Mouse (Mus musculus) left cerebral cortex, postnatal 10 days (tissue): Measurements from ENCODE around the gene Fgd2. TPM values are rescaled to one million over a fixed set of nuclear protein-coding genes. Genes with fewer than 3 reads are reported as not detected.

ENCODE experiments used
- DNase-seq, 2 experiments: peaks; one replicate each; pipeline ENCODE4 v3.0.0; 2021 to 2022; ENCODE audit warnings: low spot score in 2 of 2, mixed read lengths in 1 of 2; ENCODE audit errors: extremely low spot score in 1 of 2
- intact Hi-C: fragments of 180-260 bp; cut with DNase I; formaldehyde crosslinking; loops from one replicate; pipeline ENCODE4 v1.15.1; 2025
- total RNA-seq, 2 experiments: library from RNA; stranded (reverse); gene quantifications; 2 replicates each; pipeline ENCODE4 v1.2.3; 2021

The Fgd2 gene
- total RNA-seq, 2 experiments from 2014 or later, result 8.7 to 10.4 TPM

DNA sequence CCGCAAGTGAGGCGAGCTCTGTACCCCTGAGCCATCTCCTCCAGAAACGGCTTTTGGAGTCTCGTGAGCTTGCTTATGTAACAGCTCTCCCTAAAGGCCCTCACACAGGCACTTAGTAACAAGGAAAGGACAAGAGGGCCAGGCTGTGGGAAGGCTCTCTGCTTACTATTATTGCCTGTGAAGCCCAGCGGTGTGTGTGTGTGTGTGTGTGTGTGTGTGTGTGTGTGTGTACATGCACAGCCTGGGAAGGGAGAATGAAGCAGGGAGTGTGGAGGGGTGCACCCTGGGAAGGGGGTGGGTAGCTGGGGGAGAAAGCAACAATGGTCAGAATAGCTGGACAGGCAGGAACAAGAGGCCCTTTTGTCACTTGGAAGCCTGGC, 5.3 kb upstream of the Fgd2 start:
- intact Hi-C loops, result no loop called here

DNA sequence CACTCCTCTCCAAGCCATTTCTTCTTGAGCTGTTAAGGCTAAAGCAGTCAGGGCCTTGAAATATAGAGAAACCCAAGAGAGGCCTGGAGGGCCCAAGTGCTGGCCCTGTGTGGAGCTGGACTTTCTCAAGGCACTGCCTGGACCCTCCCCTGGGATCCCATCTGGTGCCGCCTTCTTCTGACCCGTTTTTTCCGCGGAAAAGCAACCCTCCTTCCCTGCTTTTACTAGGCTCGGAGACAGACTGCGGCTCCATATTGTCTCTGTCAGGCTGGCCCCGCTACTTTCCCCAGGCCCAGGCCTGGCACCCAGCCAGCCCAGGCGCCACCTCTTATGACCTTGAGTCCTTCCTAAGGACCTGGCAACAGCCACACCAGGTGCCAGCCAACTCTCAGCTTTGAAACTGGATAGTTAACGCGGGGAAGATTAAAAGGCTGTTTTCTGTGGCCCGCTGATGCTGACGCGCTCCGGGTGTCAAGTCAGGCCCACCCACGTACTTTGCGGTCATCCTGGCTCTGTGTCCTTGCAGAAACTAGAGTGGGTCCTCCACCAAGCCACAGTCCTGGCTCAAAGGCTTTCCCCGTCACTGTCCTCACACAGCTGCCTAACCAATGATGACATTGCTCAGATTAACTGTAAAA, 4.8 kb upstream of the Fgd2 start:
- DNase-seq, result peak in 1 of 2 experiments; percentile 72
- intact Hi-C loops, result no loop called here

More for the DNA sequence above, 5.3 kb upstream of the Fgd2 start:
- DNase-seq, result no peak

DNA sequence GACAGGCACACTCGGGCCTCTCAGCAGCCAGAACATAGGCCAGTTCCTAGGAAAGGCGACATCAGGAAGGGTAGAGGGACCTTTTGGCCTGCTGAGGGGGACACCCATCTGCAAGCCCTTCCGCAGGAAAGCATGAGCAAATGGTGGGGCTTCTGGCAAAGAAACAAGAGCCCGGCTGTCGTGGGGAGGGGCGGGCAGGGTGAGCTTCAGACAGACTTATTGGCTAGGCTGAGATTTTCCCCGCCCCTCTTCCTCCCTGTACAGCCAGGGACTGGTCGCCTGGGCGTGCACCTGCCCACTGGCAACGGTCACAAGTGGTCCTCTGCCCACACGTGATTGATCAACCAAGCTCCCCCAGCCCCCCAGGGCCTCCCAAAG, 4.2 kb upstream of the Fgd2 start:
- intact Hi-C loops, result no loop called here
- peak; percentile 68 to 90 for DNase-seq

DNA sequence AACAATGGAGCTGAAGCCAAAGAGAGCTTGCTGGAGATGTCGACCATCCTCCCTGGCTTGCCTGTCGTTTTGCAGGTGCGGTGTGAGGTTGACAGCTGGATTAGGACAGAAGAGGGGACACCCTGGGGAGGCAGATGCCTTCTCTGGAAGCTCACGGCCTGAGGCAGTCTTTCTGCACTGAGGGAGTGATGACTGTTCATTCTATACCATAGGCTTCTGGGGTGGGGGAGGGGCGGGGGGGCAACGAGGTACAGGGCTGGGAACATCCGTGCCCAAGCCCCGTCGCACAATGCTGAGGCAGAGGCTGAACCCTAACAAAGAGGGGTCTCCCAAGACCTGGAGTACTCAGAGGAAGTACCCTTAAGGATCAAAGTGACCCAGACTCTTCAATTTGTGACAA, 3.8 kb upstream of the Fgd2 start:
- DNase-seq, result no peak
- intact Hi-C loops, result no loop called here

DNA sequence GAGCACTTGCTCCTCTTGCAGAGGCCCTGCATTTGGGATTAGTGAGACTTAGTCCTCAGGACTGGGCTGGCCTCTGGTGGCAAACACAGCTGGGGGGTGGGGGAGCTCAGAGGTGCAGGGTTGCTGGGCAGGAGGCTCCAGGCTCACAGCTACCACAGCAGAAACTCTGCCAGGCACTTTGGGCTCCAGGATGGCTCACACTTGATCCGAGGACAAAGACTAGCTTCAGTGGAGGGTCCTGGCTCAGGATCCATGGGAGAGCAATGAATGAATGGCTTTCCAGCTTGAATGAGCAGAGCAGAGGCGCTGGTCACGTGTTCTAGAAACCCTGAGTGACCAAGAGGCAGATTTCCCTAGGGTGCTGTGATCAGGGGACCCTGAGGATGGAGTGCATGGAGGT, 1.8 kb upstream of the Fgd2 start:
- intact Hi-C loops, result no loop called here
- no peak for DNase-seq

DNA sequence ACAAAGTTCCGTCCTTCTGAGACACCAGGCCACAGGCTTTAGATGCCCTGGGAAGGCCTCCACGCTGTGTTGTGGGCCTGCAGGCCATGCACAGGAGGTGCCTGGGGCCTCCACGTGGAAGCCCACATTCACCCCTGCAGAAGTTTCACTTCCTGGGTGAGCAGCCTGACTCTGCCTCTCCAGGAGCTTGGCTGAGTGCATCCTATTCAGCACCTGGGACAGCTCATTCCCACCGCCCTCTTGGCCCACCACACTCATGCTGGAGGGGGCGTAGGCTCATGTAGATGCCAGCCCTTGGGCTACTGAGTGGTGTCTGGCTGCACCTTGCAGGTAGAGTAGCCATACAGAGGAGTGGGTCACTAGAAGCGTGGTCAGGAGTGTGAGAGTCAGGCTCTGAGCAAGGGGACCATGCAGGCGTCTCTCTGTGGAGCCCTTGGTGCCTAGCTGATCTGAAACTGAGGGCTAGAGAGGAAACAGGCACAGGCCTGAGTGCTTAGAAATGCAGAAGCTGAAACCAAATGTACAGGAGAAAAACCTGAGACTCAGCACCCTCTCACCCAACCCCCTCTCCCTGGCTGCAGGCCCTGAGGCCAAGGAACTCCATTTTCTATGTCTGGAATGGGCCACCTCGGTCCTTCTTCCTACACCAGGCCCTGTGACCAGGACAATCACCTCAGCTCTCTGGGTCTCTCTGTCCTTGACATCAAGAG, 1.4 kb downstream of the Fgd2 start:
- intact Hi-C loops, result no loop called here
- DNase-seq, result no peak

DNA sequence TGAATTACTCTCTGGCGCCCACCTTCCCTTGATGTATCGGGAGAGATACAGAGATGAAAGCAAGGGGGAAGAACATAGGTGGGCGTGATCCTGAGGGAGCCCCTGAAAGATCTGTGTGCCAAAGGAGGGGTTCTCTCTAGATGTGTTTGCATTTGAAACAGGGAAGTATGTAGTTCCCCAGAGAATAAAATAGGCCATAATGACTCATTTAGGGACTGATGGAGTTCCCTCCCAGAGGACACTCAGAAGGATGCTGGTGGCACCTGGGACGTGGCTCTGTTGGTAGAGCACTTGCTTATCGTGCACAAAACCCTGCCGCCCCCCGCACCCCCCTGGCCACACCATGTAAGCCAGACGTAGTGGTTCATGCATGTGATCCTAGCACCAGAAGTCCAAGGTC, 2.4 kb downstream of the Fgd2 start:
- no peak for DNase-seq
- intact Hi-C loops, result no loop called here

DNA sequence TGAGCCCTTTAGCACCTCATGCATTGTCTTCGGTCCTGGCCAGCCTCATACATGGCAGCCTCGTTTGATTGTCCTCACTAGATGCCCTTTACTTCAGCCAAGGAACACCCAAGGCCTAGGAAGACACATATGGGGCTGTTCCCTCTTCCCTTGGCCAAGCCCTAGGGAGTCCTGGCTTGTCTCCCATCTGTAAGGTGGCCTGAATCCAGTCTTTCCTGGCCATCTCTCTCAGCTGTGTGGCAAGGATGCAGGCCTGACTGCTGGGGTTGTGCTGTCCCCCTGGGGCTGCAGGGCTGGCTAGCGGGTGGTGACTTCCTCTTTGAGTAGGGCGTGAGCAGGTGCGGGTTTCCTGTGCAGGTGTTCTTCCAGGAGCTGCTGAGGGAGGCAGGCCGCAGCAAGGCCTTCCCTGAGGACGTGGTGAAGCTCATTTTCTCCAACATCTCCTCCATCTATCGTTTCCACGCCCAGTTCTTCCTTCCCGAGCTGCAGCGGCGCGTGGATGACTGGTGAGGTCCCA, 4.4 kb downstream of the Fgd2 start:
- intact Hi-C loops, result no loop called here
- DNase-seq, result no peak

DNA sequence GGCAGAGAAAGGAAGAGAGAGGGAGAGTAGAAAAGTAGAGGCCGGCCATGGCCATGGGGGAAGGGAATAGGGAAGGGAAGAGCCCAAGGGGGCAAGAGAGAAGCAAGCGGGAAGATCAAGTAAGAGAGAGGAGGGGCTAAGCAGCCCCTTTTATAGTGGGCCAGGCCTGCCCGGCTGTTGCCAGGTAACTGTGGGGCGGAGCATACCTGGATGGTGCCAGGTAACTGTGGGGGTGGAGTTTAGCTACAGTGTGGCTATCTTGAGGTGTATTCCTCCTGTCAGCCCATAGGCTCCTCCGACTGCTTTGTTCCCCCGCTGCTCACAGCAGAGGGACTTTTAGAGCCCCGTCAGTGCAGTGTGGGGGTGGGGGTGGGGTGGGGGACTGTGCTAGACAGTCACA, 8.0 kb downstream of the Fgd2 start:
- intact Hi-C loops, result no loop called here

DNA sequence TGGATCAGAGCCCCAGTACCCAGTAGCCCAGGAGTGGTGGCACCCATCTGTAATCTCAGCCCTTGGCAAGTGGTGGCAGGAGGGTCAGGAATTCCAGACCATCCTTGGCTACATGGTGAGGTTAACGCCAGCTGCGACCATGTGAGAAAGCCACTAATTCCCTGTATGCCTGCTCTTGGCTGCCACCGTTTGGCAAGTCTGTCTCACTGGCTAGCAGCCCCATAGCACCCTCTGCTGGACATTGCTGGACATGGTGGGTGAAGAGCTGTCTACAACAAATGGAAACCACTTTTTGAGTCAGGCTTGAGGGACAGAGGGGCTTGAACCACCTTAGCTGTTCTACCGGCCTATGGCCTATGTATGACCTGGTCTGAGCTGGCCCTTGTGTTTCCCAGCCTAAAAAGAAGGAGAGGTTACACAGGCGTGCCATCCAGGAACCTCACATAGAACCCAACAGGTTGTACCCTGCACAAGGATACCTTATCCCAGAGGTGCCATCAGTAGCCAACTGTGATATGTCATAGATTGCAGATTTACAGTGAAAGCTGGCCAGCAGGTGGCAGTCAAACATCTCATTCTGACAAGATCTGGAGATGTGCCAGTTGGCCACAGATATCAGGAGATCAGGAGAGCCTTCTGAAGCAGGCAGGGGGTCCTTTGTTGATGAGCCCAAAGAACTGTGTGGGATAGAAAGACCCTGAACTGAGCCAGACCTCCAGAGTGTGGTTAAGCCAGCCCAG, 10.4 kb downstream of the Fgd2 start:
- peak; percentile 89 to 92 for DNase-seq
- intact Hi-C loops, result loop anchor here (1.0 to 10.0 kb wide), 2 partner anchors 103 to 196 kb away; partner anchors contain the start of gene BC004004

More for the DNA sequence above, 8.0 kb downstream of the Fgd2 start:
- DNase-seq, result no peak

DNA sequence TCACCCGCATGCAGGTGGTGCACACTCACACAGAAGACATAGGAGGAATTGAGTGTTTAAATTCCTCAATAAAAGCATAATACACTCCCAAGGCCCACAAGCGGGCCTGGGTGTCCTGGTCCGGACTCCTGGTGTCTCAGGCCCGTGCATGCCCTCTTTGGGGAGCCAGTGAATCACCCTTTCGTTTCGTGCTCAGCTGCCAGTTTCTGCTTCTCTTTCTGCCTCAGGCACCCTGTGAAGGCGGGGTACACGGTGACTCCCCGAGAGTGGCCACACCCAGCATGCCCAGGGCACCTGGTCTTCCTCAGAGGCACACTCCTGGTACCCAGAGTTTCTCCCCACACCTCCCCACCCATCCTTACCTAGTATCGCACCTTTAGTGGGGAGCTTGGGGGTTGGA, 15.2 kb downstream of the Fgd2 start:
- intact Hi-C loops, result loop anchor here (10.0 kb wide), 1 partner anchor 201 kb away; no protein-coding TSS in a partner anchor

DNA sequence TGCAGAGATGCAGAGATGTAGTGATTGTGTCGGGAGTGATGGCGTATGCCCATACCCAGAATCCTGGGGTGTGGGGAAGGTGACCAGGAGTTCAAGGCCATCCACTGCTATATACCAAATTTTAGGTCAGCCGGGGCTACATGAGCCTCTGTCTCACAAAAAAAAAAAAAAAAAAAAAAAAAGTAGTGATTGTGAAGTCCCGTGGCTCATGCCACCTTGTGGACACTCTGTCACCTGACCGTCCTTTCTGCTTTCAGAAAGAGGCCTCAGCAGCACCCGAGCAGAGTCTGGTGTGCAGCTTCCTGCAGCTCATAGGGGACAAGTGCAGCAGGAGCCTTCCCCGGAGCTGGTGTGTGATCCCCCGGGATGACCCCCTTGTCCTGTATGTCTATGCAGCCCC, 17.3 kb downstream of the Fgd2 start:
- DNase-seq, result no peak
- intact Hi-C loops, result loop anchor here (10.0 kb wide), 1 partner anchor 203 kb away; no protein-coding TSS in a partner anchor

More for the DNA sequence above, 15.2 kb downstream of the Fgd2 start:
- DNase-seq, result no peak

DNA sequence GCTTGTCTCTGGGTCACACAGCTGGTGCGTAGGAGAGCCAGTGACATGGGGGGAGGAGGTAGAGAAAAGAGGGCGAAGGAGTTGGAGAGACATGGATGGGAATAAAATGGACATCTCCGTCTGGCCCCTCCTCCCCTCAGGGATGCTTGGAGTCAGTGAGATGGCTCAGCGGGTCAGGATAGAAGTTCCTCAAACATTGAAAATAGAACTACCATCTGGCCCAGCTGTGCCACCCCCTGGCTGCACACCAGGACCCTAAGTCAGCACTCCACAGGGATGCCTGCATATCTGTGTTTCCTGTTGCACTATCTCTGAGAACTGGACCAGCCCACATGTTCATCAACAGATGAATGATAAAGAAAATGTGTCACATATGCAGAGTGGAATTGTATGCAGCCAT, 19.5 kb downstream of the Fgd2 start:
- intact Hi-C loops, result no loop called here
- DNase-seq, result no peak

DNA sequence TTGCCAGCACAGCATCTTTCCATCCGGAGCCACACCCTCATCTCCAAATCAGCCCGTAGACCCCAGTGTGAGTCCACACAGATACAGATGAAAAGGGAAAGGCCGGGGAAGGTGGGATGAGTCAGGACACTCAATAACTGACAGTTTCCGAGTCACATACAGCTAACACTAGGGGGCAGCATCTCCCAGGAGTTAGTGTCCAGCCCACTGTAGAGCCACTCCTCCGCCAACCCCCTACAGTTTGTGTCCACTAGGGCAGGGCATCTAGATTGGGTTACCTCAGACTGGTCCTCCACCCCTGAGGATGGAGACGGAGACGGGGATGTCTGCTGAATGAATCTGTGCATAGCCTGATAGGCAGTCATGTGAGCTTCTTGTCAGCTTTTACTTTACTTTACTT, 20.8 kb downstream of the Fgd2 start:
- intact Hi-C loops, result no loop called here
- DNase-seq, result peak in 1 of 2 experiments; percentile 76

DNA sequence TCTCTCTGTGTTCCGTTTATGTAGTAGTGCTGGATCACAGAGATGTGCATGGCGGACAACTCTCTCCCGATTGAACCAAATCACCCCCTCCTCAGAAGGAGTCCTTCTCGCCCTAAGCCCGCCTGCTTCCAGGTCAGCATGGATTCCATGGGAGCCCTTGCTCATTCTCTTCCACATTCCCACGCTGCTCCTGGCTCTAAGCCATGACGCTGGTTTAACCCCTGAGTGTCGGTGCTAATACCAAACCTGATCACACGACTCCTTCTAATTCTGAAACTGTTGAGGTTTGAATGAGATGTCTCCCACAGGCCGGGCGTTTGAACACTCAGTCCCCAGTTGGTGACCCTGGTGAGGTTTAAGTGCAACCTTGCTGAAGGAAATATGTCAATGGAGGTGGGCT, 21.7 kb downstream of the Fgd2 start:
- peak in 1 of 2 experiments; percentile 46 for DNase-seq
- intact Hi-C loops, result no loop called here

DNA sequence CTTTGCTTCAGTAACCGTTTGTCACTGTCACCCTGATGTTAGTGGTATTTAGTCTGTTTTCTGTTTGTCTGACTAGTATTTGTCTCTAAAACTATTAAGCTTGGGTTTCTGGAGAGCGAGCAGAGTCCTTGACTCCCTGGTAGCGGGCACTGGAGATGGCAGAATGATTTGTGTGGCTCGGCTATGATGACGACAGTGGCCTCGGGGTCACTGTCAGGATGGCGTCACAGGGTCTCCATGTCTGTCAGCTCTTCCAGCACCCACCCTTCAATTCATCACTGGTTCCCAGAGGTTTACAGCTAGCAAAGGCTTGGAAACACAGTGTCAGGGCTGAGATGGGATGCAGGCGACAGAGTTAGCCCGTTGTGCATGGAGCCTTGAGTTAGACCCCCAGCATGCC, 23.2 kb downstream of the Fgd2 start:
- DNase-seq, result no peak
- intact Hi-C loops, result no loop called here

DNA sequence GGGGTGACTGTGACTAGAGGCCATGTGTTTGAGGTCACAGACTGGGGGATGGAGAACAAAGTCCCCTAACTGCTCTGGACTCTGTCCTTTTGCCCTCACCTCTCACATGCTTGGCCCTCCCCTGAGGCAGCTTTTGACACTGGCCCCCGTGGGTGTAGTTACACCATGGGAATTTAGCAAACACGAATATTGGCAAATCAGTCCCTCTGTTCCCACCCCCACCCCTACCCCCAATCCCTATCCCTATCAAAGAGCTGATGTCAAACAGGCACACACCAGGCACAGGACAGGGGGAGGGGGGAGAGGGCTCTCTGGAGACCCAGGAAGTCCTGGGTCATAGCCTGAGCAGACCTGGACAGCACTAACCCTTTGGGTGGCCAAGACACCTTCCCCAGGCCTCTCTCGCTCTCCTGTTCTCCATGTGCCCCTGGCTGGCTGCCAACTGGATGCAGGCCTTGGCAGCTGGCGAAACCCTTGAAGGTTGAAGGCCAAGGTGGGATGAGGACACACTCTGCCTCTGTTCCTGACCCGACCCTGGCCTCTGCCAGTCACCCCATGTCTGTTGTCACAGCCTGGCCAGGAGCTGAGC, 24.2 kb downstream of the Fgd2 start:
- DNase-seq, result peak in 1 of 2 experiments; percentile 56
- intact Hi-C loops, result no loop called here

DNA sequence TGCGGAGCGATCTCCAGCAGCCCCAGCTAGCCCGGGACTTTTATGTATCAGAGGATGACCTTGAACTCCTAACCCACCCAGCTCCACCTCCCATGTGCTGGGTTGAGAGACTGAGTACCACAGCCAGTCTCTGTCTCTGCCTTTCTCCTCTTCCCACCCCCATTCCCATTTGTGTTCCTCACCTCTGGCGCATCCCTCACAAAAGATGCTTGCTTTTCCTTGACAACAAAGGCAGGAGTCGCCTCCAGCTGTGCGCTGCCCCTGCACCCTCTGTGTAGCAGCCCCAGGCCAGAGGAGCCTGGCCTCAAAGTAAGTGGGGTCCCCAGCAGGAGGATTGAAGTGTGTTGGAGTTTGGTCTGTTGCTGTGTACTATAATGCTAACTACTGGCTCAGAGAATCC, 25.0 kb downstream of the Fgd2 start:
- no peak for DNase-seq
- intact Hi-C loops, result no loop called here

DNA sequence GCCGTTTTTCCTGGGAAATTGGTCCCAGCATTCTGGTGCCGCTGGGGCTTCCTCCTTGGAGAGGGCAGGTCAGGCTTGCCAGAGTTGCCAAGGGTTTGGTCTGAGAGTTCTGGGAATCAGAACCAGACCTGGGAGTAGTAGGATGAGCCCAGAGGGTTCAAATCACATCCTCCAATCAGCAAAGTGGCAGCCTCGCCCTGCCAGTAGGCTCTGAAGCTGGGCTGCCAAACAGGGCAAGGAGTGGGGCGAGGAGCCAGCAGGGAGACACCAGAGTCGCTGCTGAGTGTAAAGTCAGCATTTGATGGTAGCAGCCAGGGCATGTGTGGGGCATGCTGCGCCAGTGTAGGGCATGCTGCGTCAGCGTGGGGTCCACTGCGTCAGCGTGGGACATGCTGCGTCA, 28.3 kb downstream of the Fgd2 start:
- intact Hi-C loops, result no loop called here
- DNase-seq, result no peak
